Mouse (Mus musculus) G1E (cell line): ENCODE data around the gene Inca1.

ENCODE experiments used
- CTCF ChIP-seq: IDR thresholded peaks from 2 replicates; pipeline ENCODE4 v1.5.1; 2012; ENCODE audit warnings: low read depth, low read length, inconsistent platforms, mixed read lengths
- GATA1 ChIP-seq: IDR thresholded peaks from 2 replicates; pipeline ENCODE4 v1.6.1; 2012; ENCODE audit warnings: borderline replicate concordance, low read length, inconsistent platforms, mixed read lengths
- POLR2AphosphoS5 ChIP-seq: IDR thresholded peaks from 2 replicates; pipeline ENCODE4 v1.6.1; 2012; ENCODE audit warnings: low read depth, low read length, inconsistent platforms; ENCODE audit not compliant: insufficient replicate concordance
- TAL1 ChIP-seq: conservative IDR thresholded peaks from 2 replicates; pipeline ENCODE4 v1.6.1; 2012; ENCODE audit warnings: low read depth, low read length, inconsistent platforms, mixed read lengths

DNA sequence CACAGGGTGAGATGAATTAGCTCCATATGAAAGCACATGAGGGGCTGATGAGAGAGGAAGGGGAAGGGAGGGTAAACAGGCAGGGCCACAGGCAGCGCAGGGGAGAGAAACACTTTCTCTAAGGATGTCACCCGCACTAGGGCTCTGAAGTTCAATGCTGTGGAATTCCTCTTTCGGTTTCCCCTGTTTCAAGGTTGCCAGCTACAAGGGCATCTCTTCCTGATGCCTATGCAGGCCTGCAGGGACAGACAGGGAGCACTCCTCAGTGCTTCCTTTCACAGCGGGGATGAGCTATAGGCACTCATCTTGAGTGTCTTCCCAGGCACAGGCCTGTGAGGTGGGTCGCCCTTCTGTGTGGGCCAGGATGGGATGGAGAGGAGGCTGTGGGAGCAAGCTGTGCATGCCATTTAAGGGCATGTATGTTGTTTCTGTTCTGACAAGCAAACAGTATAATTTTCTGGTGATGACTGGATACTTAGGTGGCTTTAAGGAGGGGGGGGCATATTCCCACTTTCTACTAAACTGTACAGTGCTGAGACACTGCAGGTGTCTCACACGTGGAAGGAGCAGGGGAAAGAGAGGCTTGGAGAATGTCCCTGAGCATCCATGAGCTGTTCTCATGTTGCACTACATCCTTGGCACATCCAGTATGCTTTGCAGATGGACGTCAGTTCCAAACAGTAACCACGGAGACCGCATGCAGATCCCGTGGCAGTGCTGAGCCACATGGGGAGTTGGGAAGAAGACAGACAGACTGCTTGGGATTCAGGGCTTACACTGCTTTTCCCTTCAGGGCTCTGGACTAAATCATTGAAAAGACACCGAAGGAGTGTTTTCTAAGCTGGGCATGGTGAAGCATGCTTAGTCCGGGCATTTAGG is 42.9 kb upstream of the Inca1 start:
- no peak for TF ChIP-seq CTCF
- no peak for TF ChIP-seq TAL1
- no peak for TF ChIP-seq POLR2AphosphoS5
- TF ChIP-seq GATA1 = no peak
